Mouse (Mus musculus): ENCODE results near the gene Bet1l.

The Bet1l gene

DNA sequence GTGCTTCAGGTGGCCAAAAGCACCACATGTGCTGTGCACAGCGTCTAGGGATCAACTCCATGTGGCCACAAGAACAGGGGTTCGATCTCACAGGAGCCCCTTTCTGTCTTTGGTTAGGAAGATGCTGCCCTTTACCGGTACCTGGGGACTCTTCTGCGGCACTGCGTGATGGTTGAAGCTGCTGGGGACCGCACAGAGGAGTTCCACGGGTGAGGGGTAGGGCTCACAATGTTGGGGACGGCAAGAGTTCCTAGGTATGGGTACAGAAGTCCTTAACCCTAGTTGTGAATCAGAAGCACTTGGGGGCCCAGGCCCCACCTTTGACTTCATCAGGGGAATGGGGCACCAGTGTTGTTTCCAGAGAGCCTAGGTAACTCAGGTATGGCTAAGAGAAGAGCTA, 1.4 kb upstream of the Bet1l start:
- DNase-seq (ENCODE audit: low spot score), result no peak

DNA sequence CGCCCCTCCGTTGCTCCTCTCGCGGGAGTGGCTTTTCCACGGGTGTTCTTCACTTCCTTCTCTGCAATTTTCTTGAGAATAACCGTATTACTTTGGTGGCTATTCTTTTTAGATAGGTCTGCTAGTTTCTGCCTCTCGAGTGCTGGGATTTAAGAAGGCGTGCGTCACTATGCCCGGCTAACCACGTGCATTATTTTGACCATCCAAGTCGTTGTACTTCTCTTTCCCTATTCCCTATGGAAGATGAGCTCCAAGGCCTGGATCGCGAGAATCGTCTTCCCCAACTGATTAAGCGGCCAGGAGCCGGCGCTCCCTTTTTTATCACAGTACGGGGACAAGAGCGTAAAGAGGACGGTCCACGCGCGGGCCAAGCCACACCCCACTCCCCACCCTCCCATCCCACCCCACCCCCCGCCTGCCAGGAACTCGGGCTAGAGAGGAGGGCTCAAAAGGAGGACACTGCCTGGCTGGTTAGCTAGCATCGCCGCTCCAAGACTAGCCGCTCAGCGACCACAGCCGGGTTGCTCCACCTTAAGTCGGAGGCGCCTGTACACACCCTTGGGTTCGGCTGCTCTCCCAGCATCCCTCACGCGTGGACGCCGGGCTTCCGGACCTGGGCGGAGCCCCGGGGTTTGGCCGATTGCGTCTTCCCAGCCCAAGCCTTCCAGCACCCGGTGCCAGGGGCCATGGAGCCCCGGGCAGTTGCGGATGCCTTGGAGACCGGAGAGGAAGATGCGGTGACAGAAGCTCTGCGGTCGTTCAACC, 410 bp downstream of the Bet1l start, which contains the start of gene Ric8a:
Gene Ric8a (plus strand): TSS at position 173 of the 765 bp plus-strand sequence.
- DNase-seq (ENCODE audit: low spot score), result peak; percentile 85

DNA sequence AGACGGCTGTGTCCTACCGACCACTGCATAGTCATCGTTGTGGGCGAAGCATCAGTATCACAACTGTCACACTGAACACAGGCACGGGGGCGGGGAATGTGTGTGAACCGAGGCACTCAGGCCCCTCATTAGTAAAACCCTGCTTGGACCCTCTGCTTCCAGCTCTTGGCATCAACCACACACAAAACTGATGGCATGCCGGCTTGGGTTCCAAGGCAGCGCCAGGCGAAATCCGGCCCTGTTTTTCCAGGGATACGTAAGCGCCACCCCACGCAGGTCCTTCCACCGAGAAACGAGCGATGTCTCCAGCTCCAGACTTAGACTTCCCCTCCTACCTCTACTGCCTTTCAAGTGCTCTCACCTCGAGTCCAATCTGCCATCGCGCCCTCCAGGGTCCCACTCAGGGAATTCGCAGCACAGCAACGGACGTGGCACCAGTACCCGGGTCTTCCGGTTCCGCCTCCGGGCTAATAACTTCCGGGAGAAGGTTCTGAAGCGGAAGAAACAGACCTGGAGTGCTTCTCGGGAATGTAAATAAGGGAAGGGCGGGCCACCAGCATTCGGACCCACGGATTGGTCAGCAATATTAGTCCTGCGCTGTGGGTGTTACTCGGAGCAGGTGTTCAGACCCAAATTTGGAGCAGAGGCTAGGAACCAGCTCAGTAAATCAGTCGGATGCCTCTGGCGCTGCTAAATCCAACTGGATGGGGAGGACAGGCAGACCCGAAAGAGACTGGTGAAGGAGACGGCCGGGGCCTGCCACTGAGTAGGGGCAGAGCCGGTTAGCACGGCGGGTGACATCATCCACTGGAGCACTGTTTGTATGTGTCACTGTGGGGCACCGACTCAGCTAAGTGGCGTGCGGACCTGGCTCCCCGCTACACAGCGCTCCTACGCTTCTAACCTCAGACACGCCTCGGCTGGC, 1.3 kb downstream of the Bet1l start, which contains the start of gene Gm45785:
Gene Gm45785 (minus strand): TSS at position 472 of the 925 bp plus-strand sequence.
- peak; percentile 82 for DNase-seq (ENCODE audit: low spot score)

DNA sequence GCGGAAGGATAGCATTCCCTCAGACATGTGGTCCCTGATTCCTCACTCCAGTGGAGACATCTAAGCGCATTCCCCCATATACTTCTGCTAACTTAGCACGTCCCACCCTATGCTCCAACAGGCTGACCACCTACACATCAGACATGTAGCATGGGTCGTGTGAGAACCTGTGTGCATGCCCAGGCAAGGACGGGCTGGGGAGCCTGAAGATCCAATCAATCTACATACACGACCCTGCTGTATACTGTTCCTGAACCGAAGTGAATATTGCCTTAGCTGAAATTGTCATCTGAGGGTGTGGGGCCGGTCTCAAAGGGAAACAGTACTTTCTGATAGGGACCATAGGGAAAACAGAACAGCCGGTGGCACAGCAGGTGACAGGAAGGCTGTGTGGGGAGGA, 2.2 kb downstream of the Bet1l start:
- DNase-seq (ENCODE audit: low spot score), result no peak

DNA sequence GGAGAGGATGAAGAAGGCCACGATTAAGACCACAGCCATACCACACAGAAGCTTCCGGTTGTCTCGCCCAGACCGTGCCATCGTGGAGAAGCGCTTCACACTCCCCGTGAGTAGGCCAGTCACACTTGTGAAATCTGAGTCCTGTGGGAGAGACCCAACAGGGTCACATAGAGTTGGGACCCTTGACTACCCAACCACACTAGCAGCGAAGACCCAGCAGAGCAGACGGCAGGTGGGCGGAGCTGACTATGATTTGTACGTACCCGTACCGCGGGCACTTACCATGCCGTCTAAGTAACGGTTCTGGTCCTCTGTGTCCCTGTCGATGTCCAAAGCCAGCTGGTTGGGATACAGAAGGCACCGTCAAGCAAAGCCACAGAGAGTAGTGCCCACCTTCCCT, 2.9 kb downstream of the Bet1l start:
- no peak for DNase-seq (ENCODE audit: low spot score)

DNA sequence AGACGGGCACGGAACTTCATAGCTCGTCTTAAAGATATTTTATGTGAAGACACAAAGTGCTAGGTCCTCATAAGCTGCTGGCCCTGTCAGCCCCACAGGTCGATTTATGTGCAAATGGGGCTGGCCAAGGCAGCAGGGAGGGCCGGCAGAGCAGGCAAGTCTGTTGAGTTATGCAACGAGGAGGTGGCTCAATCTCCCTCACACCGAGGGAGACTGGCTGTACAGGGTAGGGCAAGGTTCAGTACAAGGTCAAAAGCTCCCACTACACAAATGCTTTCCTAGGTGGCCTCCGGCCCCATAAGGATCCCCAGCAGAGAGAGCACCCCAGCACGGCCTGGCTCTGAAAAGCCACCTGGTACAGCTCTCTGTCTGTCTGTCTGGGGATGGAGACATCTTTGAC, 4.0 kb downstream of the Bet1l start:
- no peak for DNase-seq (ENCODE audit: low spot score)

DNA sequence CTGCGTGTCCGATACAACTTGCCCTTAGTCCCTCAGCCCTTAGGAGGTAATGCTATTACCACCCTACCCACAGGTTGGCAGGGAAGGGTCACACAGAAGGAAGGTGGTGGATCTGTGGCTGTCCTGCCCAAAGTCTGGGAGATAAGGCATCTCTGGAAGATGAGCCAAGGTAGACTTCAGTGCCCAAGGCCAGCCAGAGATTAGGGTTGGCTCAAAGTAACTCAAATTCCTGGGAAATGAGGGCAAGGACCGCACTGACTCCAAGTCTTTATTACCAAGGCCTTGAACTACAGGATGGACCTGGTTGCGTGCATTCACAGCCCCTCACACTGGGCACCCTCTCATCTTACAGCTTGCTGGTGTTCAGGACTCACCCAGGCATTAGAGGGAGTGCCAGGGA, 5.5 kb downstream of the Bet1l start:
- no peak for DNase-seq (ENCODE audit: low spot score)

DNA sequence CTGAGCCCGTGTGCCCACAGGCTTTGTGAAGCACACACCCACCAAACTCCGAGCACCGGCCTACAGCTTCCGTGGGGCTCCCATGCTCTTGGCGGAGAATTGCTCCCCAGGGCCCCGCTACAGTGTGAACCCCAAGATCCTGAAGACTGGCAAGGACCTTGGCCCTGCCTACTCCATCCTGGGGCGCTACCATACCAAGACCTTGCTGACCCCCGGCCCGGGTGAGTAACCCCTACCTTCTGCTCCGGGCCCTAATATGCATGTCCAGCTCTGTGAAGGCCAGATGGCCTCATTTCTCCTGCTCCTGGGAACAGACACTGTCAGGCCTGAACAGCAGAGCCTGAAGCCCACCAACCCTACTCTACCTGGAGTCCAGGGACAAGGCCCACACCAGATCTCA, 8.8 kb downstream of the Bet1l start:
- DNase-seq (ENCODE audit: low spot score), result no peak

DNA sequence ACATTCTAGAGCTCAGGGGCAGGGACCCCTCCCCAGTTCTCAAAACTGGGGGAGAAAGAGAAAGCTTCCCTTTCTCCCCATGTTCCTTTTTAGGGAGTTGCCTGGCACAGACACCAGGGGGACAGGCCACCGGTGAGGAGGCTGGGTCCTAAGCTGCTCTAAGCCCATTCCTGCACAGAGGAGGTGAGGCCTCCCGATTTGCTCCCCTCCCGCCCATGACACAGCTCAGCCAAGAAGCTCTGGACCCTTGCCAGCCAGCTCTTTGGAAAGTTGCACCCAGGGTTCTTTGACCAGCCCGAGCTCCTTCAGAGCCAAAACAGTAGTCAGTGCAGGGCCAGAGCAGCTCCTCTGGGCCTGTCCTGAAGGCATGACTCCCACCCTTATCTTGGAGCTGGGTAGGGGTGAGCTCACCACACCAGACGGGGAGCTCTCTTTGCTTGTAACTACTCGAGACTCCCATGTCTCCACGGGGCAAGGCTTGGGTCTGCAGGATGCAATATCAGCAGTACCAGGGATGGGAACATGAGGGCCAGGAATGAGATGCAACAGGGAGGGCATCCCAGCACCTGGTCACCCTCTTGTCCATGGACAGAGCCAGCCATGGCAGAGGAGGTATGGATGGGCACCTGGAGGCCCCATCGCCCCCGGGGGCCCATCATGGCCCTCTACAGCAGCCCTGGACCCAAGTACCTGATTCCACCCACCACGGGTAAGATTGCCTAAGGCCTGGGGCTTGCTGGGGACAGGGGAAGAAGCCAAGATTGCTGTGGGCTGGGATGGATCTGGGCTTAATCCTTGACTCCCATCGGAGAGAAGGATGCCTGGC, 9.4 kb downstream of the Bet1l start, which contains the start of gene Odf3:
Gene Odf3 (plus strand): TSS at position 51 of the 826 bp plus-strand sequence.
- no peak for DNase-seq (ENCODE audit: low spot score)

DNA sequence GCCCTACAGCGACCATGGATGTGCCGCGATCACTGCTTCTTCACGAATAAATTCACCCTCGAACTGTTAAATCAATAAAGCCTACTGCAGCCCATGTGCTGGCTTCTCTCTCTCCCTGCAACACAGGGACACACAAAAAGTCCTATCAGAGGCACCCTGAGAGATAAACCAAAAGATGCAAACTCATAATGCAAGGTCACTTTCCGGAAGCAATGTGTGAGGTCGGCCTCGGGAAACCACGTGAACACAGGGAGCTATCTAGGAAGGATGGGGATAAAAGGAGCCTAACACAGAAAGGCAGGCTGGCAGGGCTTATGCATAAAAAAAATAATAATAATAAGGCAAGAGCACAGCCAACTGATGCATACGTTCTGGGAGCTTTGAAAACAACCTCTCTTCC, 10.7 kb downstream of the Bet1l start:
- DNase-seq (ENCODE audit: low spot score), result no peak

DNA sequence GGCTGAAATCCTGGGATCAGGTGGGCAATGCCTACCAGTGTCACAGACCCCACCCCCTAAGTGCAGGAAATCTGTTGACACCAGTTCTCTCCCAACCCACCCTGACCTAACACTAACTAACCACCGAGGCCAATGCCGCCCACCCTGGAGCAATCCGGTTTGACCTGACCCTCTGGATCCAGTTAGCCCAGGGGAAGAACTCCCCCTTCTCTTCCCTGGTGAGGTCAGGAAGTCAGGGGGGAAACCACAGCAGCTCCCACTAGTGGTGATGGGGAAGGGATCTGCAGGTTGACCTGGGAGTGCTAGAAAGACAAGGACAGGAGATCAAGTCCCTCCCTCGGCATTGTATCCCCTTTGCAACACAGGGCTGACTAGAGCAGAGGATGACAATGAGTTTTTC, 11.7 kb downstream of the Bet1l start:
- no peak for DNase-seq (ENCODE audit: low spot score)

DNA sequence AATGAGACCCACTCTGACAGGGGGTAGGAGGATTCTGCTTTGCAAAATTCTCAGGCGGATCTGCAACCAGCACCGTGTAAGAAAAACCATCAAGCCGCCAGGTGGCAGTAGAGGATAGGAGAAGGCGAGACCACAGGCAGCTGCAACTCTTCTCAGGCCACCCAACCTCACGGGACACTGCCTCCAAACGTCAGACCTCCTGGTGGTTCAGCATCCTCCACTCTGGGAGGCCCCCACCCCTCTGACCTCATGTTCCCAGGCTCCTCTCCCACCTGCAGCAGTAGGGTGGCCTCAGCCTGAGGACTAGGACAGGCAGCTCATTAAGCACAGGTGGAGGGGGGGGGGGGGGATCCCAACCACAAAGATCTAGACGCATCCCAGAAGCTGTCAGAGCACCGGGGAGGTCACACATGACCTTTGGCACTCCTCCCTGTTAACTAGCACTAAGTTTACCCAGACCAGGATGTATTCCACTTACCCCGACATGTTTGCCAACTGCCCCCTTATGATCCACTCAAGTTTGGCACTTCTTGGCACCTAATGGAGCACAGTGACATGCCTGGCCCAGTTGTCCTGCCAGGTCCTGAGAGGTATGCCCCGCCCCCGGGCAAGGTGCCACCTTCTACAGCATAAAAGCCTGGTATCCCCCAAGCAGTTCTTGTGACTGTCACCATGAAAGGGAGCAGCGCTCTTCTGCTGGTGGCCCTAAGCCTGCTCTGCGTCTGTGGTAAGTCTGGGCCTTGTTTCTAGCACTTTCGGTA, 12.3 kb downstream of the Bet1l start, which contains the start of gene Scgb1c1:
Gene Scgb1c1 (plus strand): TSS at position 643 of the 761 bp plus-strand sequence.
- peak; percentile 84 for DNase-seq (ENCODE audit: low spot score)

DNA sequence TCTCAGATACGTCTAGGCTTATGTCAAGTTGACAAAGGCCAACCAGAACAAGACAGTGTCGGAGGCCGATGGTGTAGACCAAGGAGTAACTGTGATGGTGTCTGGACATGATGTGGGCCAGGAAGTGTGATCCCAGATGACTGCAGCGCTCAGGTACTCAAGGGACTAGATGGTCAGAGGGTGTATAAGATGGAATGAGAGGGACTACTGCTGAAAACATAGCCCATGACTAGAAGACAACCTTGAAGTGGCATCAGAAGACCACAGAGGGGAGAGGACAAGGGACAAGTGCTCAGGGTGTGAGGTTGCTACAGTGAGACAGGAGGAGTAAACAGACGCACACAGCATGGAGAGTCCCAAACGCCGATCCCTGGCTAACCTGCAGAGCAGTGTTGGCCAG, 13.6 kb downstream of the Bet1l start:
- no peak for DNase-seq (ENCODE audit: low spot score)

DNA sequence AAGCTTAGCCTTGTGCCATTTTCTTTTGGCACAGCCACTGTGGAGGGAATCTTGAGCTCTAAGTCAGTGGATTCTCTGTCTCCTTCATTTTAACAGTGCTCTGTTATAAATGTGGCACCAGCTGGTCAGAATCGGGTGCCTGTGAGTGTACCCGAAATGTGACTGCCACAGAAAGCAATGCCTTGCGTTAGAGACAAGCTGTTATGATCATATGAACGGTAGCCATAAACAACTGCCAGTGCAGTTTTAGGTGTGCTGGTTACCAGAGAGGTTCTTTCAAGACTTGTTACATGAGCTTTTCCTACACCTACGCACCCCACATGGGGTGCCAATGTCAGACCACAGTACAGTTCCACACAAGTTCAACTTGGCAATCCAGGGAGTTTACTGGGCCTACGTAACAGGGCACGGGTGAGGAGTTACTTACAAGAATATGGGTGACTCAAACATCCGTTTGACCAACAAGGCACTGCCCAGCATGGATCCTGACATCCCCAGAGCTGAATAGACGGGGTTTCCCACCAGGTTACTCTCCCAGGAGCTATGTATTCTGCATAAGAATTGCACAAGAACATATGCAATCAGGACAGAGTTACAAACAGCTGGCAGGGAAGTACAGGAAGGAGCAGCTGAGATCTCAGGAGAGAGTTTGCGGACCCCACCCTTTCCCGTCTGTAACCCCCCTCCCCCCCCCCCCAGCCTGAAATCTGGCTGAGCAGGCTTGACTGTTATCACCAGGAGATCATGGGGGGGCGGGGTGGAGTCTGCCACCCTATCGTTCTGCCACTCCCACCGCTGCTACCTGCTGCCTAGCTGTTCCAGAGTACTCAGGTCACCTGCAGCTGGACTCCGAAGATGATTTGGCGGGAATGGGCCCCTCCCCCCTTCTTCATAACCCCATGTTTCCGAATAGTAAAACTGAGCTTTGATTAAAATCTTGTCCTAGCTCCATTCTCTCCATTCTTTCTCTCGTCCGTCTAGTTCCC, 16.3 kb downstream of the Bet1l start:
- DNase-seq (ENCODE audit: low spot score), result no peak

DNA sequence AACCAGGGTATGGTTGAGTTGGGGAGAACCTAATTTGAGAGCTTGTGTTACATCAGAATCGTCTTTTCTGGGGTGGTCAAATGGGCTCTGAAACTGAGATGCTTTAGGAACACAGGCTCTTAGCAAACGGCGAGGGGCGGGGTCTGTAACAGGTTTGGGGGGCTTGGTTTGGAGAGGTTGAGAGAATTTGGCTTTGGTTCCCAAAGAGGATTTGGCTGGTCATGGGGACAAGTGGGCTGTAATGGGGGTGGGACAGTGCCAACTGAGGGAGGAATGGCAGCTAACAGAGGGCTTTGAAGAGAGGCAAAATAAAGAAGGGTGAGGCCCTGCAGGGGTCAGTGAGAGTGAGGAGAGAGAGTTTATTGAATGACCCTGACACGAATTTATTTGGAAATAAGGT, 17.8 kb downstream of the Bet1l start:
- DNase-seq (ENCODE audit: low spot score), result no peak

DNA sequence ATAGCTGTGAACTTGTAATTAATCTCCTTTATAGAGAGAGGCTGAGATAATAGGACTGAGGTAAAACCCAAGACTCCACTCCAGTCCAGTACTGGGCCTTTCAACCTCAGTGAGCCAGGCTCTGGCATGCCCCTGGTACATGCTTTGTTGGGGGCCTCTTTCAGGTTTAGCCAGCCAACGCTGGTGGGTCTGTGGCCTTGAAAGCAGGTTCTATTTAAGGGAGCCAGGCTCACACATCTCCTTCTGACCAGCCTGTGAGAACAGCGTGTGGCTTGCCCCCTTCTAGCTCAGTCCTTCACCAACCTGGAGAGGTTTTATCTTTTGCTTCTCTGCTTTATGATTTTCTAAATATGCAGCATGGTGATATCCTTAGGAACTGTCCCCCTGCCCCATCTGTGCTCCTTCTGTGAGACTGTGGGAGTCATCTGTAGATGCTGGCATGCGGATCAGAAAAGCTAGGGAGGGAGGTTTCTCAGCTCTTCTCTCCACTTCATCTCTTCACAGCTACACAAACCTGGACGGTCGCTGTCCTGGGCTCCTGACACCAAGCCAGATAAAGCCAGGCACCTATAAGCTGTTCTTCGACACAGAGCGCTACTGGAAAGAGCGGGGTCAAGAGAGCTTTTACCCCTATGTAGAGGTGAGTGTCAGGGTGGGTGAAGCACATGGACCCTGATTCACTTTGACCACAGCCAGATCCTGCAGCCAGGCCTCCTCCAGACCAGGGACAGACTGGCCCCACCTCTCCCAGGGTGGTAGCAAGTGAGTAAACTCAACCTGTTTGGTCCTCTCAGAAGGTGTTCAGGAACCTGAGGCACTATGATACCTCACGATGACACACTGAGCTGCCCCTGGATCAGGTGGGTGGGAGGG, 20.9 kb downstream of the Bet1l start:
- no peak for DNase-seq (ENCODE audit: low spot score)

DNA sequence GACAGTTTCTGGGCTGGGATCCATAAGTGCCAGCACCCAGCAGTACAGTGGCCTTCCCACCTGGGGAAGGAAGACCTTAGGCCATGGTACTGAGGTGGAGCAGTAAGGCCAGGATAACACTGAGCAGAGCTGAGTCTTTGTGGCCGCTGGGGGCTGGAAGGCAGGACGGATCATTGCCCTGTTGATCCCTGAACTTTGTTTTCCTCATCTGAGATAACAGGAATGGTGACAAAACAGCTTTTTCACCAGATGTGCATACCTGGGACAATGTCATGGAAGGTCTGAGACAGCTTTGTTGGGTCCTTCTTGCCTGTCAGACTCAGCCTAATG, 21.7 kb downstream of the Bet1l start:
- no peak for DNase-seq (ENCODE audit: low spot score)

DNA sequence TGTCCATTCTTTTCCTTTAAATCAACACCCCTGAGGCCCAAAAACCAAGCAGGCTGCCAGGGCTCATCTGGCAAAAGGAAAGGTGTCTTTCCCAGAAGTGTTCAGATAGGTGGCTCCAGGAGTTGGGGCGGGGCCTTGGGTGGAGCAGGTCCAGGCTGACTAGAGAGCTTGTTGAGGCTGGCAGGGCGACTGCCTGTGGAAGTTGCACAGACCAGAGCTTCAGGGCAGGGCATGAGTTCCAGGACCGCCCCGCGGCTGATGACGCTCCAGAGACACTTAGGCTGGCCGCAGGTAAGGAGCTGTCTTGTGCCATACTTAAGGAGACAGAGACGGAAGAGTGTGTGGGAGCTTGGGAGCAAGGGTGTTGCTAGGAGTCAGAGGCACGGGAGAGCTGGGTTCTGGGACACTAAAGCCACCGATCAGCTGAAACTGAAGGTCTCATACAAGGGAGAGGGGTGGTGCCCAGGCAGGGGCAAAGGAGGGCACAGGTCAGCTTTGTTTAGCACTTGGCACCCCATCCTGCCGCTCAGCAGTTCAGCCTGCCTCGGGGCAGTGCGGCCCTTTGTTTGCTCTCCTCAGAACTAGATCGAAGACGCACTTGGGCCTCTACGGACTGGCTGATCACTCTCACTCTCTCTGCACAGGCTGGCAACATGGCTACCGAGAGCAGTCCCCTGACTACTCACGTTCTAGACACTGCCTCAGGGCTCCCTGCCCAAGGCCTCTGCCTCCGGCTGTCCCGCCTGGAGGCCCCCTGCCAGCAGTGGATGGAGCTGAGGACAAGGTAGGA, 22.2 kb downstream of the Bet1l start, which contains the start of gene Urah:
Gene Urah (plus strand): TSS at position 51 of the 790 bp plus-strand sequence.
- no peak for DNase-seq (ENCODE audit: low spot score)
